Mouse (Mus musculus) CH12.LX (cell line): ENCODE results near the gene Lrmda. TPM values are rescaled to one million over a fixed set of nuclear protein-coding genes. Genes with fewer than 3 reads are reported as not detected.

Experiments used
- DNase-seq: peaks from one replicate; pipeline ENCODE4 v3.0.0-alpha.2; 2013; ENCODE audit errors: extremely low read depth
- H3K27ac ChIP-seq: 2 replicates; pipeline ENCODE4 v1.5.1; 2012; ENCODE audit warnings: low read depth, mild to moderate bottlenecking, control low read depth, moderate library complexity; ENCODE audit not compliant: insufficient read depth
- H3K27me3 ChIP-seq: replicated peaks from 2 replicates; pipeline ENCODE3; 2012; ENCODE audit warnings: inconsistent platforms
- H3K36me3 ChIP-seq, 2 experiments: replicated peaks in 1 of 2; 2 replicates each; pipeline versions ENCODE3 to v1.6.1; 2012; ENCODE audit warnings: inconsistent platforms in 1 of 2, low read length in 1 of 2, mild to moderate bottlenecking in 1 of 2, mixed read lengths in 1 of 2, moderate library complexity in 1 of 2; ENCODE audit not compliant: control insufficient read depth in 1 of 2, insufficient read depth in 1 of 2
- H3K4me1 ChIP-seq, 2 experiments: 2 replicates each; pipeline ENCODE4 v1.6.1; 2012; ENCODE audit warnings: inconsistent platforms in 1 of 2, moderate library complexity in 1 of 2; ENCODE audit not compliant: insufficient read depth in 2 of 2, control insufficient read depth in 1 of 2
- H3K4me2 ChIP-seq: 2 replicates; pipeline ENCODE4 v1.6.1; 2012; ENCODE audit warnings: low read depth, mild to moderate bottlenecking, control low read depth; ENCODE audit not compliant: poor library complexity, insufficient read depth, severe bottlenecking
- H3K4me3 ChIP-seq, 3 experiments: fragments of 150-350 bp in 1 of 3; sonication (generic) in 1 of 3; replicated peaks in 1 of 3; 2 replicates each; pipeline versions ENCODE3 to v1.5.1; 2011 to 2012; ENCODE audit warnings: low read depth in 2 of 3, low read length in 2 of 3, mild to moderate bottlenecking in 2 of 3, moderate library complexity in 2 of 3, control low read depth in 1 of 3, improper control_type of control experiment in 1 of 3, inconsistent platforms in 1 of 3, mixed read lengths in 1 of 3; ENCODE audit not compliant: poor library complexity in 1 of 3
- H3K79me2 ChIP-seq: replicated peaks from 2 replicates; pipeline ENCODE4 v1.6.1; 2012; ENCODE audit warnings: mild to moderate bottlenecking, moderate library complexity; ENCODE audit not compliant: control insufficient read depth, poor library complexity, insufficient read depth, severe bottlenecking; ENCODE audit errors: extremely low read depth
- H3K9ac ChIP-seq: 2 replicates; pipeline ENCODE4 v1.6.1; 2012; ENCODE audit warnings: low read depth, mild to moderate bottlenecking, control low read depth, moderate library complexity; ENCODE audit not compliant: insufficient read depth
- H3K9me3 ChIP-seq: replicated peaks from 2 replicates; pipeline ENCODE3; 2012; ENCODE audit warnings: low read length, inconsistent platforms, mixed read lengths
- BHLHE40 ChIP-seq: IDR thresholded peaks from 2 replicates; pipeline ENCODE4 v1.6.1; 2011; ENCODE audit warnings: mild to moderate bottlenecking, low read depth, low read length, improper control_type of control experiment
- CHD1 ChIP-seq: IDR thresholded peaks from 2 replicates; pipeline ENCODE4 v1.6.1; 2012; ENCODE audit warnings: low read depth, low read length, improper control_type of control experiment, inconsistent platforms
- CHD2 ChIP-seq: IDR thresholded peaks from 2 replicates; pipeline ENCODE4 v1.6.1; 2011; ENCODE audit warnings: low read length, improper control_type of control experiment
- E2F4 ChIP-seq: IDR thresholded peaks from 2 replicates; pipeline ENCODE4 v1.6.1; 2011; ENCODE audit warnings: low read depth, low read length, improper control_type of control experiment; ENCODE audit not compliant: insufficient replicate concordance
- ELF1 ChIP-seq: IDR thresholded peaks from 2 replicates; pipeline ENCODE4 v1.6.1; 2014; ENCODE audit warnings: low read depth, mild to moderate bottlenecking, inconsistent platforms, low read length, improper control_type of control experiment
- EP300 ChIP-seq: IDR thresholded peaks from 2 replicates; pipeline ENCODE4 v1.6.1; 2011; ENCODE audit warnings: low read length, improper control_type of control experiment
- ETS1 ChIP-seq: conservative IDR thresholded peaks from 2 replicates; pipeline ENCODE4 v1.6.1; 2012; ENCODE audit warnings: low read depth, mild to moderate bottlenecking, inconsistent platforms, low read length, improper control_type of control experiment, moderate library complexity
- HCFC1 ChIP-seq: IDR thresholded peaks from 2 replicates; pipeline ENCODE4 v1.6.1; 2012; ENCODE audit warnings: low read depth, mild to moderate bottlenecking, inconsistent platforms, low read length, improper control_type of control experiment
- IRF4 ChIP-seq: IDR thresholded peaks from 2 replicates; pipeline ENCODE4 v1.6.1; 2014; ENCODE audit warnings: low read depth, mild to moderate bottlenecking, inconsistent platforms, low read length, improper control_type of control experiment
- JUN ChIP-seq: IDR thresholded peaks from 2 replicates; pipeline ENCODE4 v1.6.1; 2011; ENCODE audit warnings: low read depth, mild to moderate bottlenecking, low read length, improper control_type of control experiment, moderate library complexity; ENCODE audit not compliant: insufficient read depth
- MAFK ChIP-seq: IDR thresholded peaks from 2 replicates; pipeline ENCODE4 v1.6.1; 2011; ENCODE audit warnings: low read length, improper control_type of control experiment; ENCODE audit not compliant: insufficient replicate concordance
- MAZ ChIP-seq: IDR thresholded peaks from 2 replicates; pipeline ENCODE4 v1.6.1; 2012; ENCODE audit warnings: low read depth, mild to moderate bottlenecking, inconsistent platforms, low read length, improper control_type of control experiment, moderate library complexity
- MEF2A ChIP-seq: IDR thresholded peaks from 2 replicates; pipeline ENCODE4 v1.6.1; 2014; ENCODE audit warnings: low read depth, mild to moderate bottlenecking, inconsistent platforms, low read length, improper control_type of control experiment, borderline replicate concordance
- MYC ChIP-seq: IDR thresholded peaks from 2 replicates; pipeline ENCODE4 v1.6.1; 2011; ENCODE audit warnings: low read depth, mild to moderate bottlenecking, improper control_type of control experiment, low read length
- NELFE ChIP-seq: IDR thresholded peaks from 2 replicates; pipeline ENCODE4 v1.6.1; 2011; ENCODE audit warnings: low read depth, low read length, improper control_type of control experiment
- NRF1 ChIP-seq: IDR thresholded peaks from 2 replicates; pipeline ENCODE4 v1.6.1; 2014; ENCODE audit warnings: low read depth, mild to moderate bottlenecking, inconsistent platforms, low read length, improper control_type of control experiment, moderate library complexity
- PAX5 ChIP-seq: IDR thresholded peaks from 2 replicates; pipeline ENCODE4 v1.6.1; 2012; ENCODE audit warnings: low read length, inconsistent platforms, mixed read lengths
- RCOR1 ChIP-seq: conservative IDR thresholded peaks from 2 replicates; pipeline ENCODE4 v1.6.1; 2012; ENCODE audit warnings: low read depth, mild to moderate bottlenecking, inconsistent platforms, low read length, improper control_type of control experiment
- USF2 ChIP-seq: conservative IDR thresholded peaks from 2 replicates; pipeline ENCODE4 v1.6.1; 2011; ENCODE audit warnings: low read depth, low read length, improper control_type of control experiment
- ZC3H11A ChIP-seq: IDR thresholded peaks from 2 replicates; pipeline ENCODE4 v1.6.1; 2012; ENCODE audit warnings: low read depth, mild to moderate bottlenecking, inconsistent platforms, low read length, improper control_type of control experiment
- ZNF384 ChIP-seq: IDR thresholded peaks from 2 replicates; pipeline ENCODE4 v1.6.1; 2012; ENCODE audit warnings: low read depth, low read length, improper control_type of control experiment, inconsistent platforms
- dilution Hi-C: fragments of 300-500 bp; cut with MboI; formaldehyde crosslinking; loops from 2 replicates; pipeline ENCODE4 v1.14.3; 2020; ENCODE audit warnings: low sequenced_read_pairs; ENCODE audit not compliant: extremely low pct_unique_long_range_greater_than_20kb, extremely low pct_ligation_motif_present
- in situ Hi-C: fragments of 300-500 bp; cut with MboI; formaldehyde crosslinking; loops from 3 replicates; pipeline ENCODE4 v1.14.3; 2019; ENCODE audit warnings: low sequenced_read_pairs, low pct_ligation_motif_present, low pct_unique_long_range_greater_than_20kb, mixed read lengths
- polyA plus RNA-seq: library from polyadenylated mRNA; unstranded; fragments of >175 nt; gene quantifications from 2 replicates; pipeline ENCODE4 v1.2.1, GENCODE M21; 2012; ENCODE audit warnings: low read depth; ENCODE audit not compliant: insufficient read length
- total RNA-seq, 2 experiments: library from RNA; depleted of rRNA; stranded (reverse); fragments of 300-350 nt in 1 of 2; fragments of >200 nt in 1 of 2; gene quantifications; 2 replicates each; pipeline ENCODE4 v1.2.3; 2012 to 2014

The Lrmda gene
- total and polyA plus RNA-seq, 3 experiments = 0.89 to 3.7 (median 1.9) TPM

DNA sequence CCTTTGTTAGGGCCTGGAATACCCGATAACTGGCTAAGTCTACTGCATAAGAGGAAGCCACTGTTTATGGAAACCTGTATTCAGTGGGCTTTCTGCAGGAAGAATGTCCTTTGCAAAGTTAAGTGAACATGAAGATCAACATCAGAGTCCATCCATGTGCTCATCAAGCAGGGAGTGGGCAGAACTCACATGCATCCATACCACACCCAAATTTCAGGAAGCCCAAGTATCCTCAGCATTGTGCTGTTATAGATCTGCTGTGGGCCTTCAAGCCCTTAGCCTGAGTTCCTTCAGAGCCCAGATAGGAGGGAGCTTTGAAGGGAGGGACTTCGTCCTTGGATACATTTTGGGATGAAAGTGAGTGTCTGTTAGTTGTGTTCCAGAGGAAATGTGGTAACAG is 681.2 kb downstream of the Lrmda start:
- H3K27ac ChIP-seq = no peak overlapping the region
- dilution Hi-C loops = no loop called here
- no peak for DNase-seq
- H3K4me1 ChIP-seq = peaks cover 0 to 11% of the 10 kb centered on the region in 2 experiments; a peak in 2 of 4 replicates
- H3K9me3 ChIP-seq = no peaks in the 10 kb centered on the region
- no peak overlapping the region; the same call in 1 of the 2 replicates for H3K4me2 ChIP-seq
- H3K79me2 ChIP-seq = no peaks in the 10 kb centered on the region
- H3K27me3 ChIP-seq = no peaks in the 10 kb centered on the region
- no peak overlapping the region for H3K9ac ChIP-seq
- TF ChIP-seq EP300 = no peak
- TF ChIP-seq CHD1 = no peak
- TF ChIP-seq MAZ = no peak
- TF ChIP-seq NELFE = no peak
- no peaks in the 10 kb centered on the region for H3K36me3 ChIP-seq
- in situ Hi-C loops = no loop called here
- H3K4me3 ChIP-seq = no peak overlapping the region

DNA sequence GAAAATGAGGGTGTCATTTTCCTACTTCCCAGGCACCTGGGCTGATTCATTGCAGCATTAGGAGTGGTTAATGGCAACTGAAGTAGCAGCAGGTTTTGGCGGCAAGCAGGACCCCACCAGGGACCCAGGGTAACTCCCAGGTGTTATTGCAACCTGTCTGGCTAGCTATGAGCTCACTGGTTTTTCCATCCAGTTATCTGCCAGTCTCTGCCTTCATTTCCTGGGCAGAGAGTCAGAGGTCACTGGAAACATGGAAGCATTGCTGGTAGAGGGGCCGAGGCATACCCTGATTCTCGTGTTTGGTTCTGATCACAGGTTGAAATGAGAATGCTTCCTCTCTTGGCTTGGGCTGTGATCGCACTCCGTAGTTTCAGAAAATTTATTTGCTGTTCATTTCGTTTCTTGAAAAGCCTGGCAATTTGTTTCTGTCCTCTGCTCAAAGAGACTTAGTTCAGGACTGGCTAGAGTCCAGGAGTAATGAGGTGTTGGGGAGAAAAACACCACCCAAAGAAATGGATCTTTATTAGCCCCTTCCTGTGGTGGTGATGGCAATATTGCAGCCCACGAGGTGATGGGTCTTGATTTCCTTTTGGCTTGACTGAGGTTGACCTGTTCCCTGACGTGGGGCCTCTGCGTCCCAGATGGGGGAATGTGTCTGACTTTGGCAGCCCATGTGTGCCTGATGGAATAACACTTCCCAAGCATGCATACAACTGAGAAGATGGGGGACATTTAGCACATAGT is 688.6 kb downstream of the Lrmda start:
- no peak for DNase-seq
- H3K27me3 ChIP-seq = no peaks in the 10 kb centered on the region
- in situ Hi-C loops (no loop called here), dilution Hi-C loops (no loop called here)
- H3K4me2 ChIP-seq = no peak overlapping the region
- no peak overlapping the region for H3K9ac ChIP-seq
- no peaks in the 10 kb centered on the region for H3K4me1 ChIP-seq
- H3K79me2 ChIP-seq = no peaks in the 10 kb centered on the region
- TF ChIP-seq BHLHE40 = no peak
- TF ChIP-seq RCOR1 = no peak
- TF ChIP-seq JUN = no peak
- no peak for TF ChIP-seq NRF1
- H3K9me3 ChIP-seq = no peaks in the 10 kb centered on the region
- no peaks in the 10 kb centered on the region for H3K36me3 ChIP-seq
- no peak overlapping the region for H3K4me3 ChIP-seq
- H3K27ac ChIP-seq = no peak overlapping the region

DNA sequence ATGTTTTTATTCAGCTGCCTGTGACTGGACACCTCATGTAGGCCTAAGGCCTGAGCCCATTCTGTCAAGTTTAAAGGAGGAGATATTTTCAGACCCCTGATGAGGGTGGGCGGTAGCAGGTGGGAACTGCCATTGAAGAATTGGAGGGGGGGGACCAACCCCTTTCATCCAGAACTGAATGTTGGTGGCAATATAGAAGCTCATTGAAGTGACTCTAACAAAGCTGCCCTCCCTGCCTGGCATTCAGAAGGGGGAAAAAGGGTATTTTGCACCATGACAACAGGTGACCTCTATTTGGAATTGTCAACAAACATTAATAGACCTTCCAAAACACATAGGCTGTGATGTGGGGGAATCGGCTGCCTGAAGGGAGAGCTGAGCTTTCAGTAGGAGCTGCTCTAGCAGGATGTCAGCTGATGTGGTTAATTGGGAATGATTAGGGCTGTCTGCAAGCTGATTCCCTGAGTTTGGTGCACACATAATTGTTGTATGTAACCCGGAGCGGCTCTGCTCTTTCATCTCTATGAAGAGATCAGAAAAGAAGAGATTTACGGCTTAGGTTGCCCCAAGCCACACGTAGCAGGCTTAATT is 690.7 kb downstream of the Lrmda start:
- no peaks in the 10 kb centered on the region for H3K27me3 ChIP-seq
- no peaks in the 10 kb centered on the region for H3K4me1 ChIP-seq
- no peaks in the 10 kb centered on the region for H3K9me3 ChIP-seq
- H3K4me3 ChIP-seq = no peak overlapping the region
- no peaks in the 10 kb centered on the region for H3K79me2 ChIP-seq
- DNase-seq = no peak
- in situ Hi-C loops (no loop called here), dilution Hi-C loops (no loop called here)
- no peak overlapping the region for H3K4me2 ChIP-seq
- H3K27ac ChIP-seq = no peak overlapping the region
- no peaks in the 10 kb centered on the region for H3K36me3 ChIP-seq
- H3K9ac ChIP-seq = no peak overlapping the region
- no peak for TF ChIP-seq CHD2
- TF ChIP-seq USF2 = no peak
- no peak for TF ChIP-seq MEF2A
- TF ChIP-seq MYC = no peak
- TF ChIP-seq ZC3H11A = no peak
- TF ChIP-seq JUN = no peak
- TF ChIP-seq ZNF384 = no peak
- no peak for TF ChIP-seq E2F4
- no peak for TF ChIP-seq PAX5
- TF ChIP-seq HCFC1 = no peak
- TF ChIP-seq MAFK = no peak
- no peak for TF ChIP-seq ELF1
- no peak for TF ChIP-seq ETS1
- TF ChIP-seq IRF4 = no peak
- TF ChIP-seq MAZ = no peak
- TF ChIP-seq, all 38 proteins: peak for 0
